Mouse (Mus musculus): ENCODE results near the gene Hhipl1. TPM values are rescaled to one million over a fixed set of nuclear protein-coding genes. Genes with fewer than 3 reads are reported as not detected.
A peak's percentile ranks its signal among the peaks of the same experiment; 100 is the strongest.

The Hhipl1 gene
- total and polyA plus RNA-seq, 2 experiments from 2014 or later: 1.5 to 5.2 TPM

GRCm38 (mm10) chr12:108273466-108274312 lies 32.4 kb upstream of the Hhipl1 start:
- H3K9ac ChIP-seq: peak overlapping the region; percentile 68
- H3K27ac ChIP-seq (ENCODE audit: low read depth, low read length): no peak overlapping the region
- peak overlapping the region; percentile 90 for H3K4me2 ChIP-seq (ENCODE audit: low read depth)
- 4% methylated on average over 21 of the region's 21 CpGs for WGBS
- TF ChIP-seq CTCF (IDR thresholded peaks at IDR 0.05; ENCODE audit: low read depth): no peak
- no peaks in the 10 kb centered on the region for H3K9me3 ChIP-seq (ENCODE audit: low read length)
- no peaks in the 10 kb centered on the region for H3K36me3 ChIP-seq (ENCODE audit: insufficient read depth)
- DNase-seq (no peak), ATAC-seq (no peak)
- H3K4me3 ChIP-seq (ENCODE audit: low read depth, low read length): peak overlapping the region; percentile 82
- no peaks in the 10 kb centered on the region for H3K27me3 ChIP-seq (ENCODE audit: insufficient read depth, low read length)
- H3K4me1 ChIP-seq (ENCODE audit: insufficient read depth): peaks cover 45% of the 10 kb centered on the region

- Histone ChIP-seq H3K4me2 (ENCODE audit: low read depth) (peak overlapping the region; percentile 90), H3K27ac (ENCODE audit: low read depth, low read length) (peak overlapping the region; percentile 94), H3K36me3 (ENCODE audit: insufficient read depth) (no peaks in the 10 kb centered on the region), H3K4me3 (ENCODE audit: low read depth, low read length) (peak overlapping the region; percentile 82), H3K4me1 (ENCODE audit: insufficient read depth) (peaks cover 45% of the 10 kb centered on the region), H3K27me3 (ENCODE audit: insufficient read depth, low read length) (no peaks in the 10 kb centered on the region), H3K9ac (peak overlapping the region; percentile 68), H3K9me3 (ENCODE audit: low read length) (no peaks in the 10 kb centered on the region)
- WGBS: under 1% methylated on average over 35 of the region's 35 CpGs
- TF ChIP-seq CTCF (IDR thresholded peaks at IDR 0.05; ENCODE audit: low read depth): no peak
- ATAC-seq: no peak
- DNase-seq: no peak
These were observed 31.8 kb upstream of the Hhipl1 start for GRCm38 (mm10) chr12:108274313-108274595.

- peak; percentile 37 for TF ChIP-seq CTCF (IDR thresholded peaks at IDR 0.05; ENCODE audit: low read depth)
- no peaks in the 10 kb centered on the region for H3K27me3 ChIP-seq (ENCODE audit: insufficient read depth, low read length)
- WGBS: 2% methylated on average over 91 of the region's 120 CpGs
- H3K4me3 ChIP-seq (ENCODE audit: low read depth, low read length): peak within 1 kb of the TSS; percentile 82
- H3K27ac ChIP-seq (ENCODE audit: low read depth, low read length): peak within 1 kb of the TSS; percentile 94
- DNase-seq: peak; percentile 74
- peaks cover 45% of the 10 kb centered on the region for H3K4me1 ChIP-seq (ENCODE audit: insufficient read depth)
- no peaks in the 10 kb centered on the region for H3K36me3 ChIP-seq (ENCODE audit: insufficient read depth)
- H3K9me3 ChIP-seq (ENCODE audit: low read length): no peaks in the 10 kb centered on the region
- peak within 1 kb of the TSS; percentile 91 for H3K4me2 ChIP-seq (ENCODE audit: low read depth)
- H3K9ac ChIP-seq: peak within 1 kb of the TSS; percentile 71
- peak; percentile 57 for ATAC-seq
These were observed 31.2 kb upstream of the Hhipl1 start, which contains the start of gene Ccdc85c for GRCm38 (mm10) chr12:108274661-108275507. TSS of gene Ccdc85c (minus strand) at chr12:108275425.

GRCm38 (mm10) chr12:108275508-108275890 lies 30.6 kb upstream of the Hhipl1 start:
- peak overlapping the region; percentile 71 for H3K9ac ChIP-seq
- peak overlapping the region; percentile 94 for H3K27ac ChIP-seq (ENCODE audit: low read depth, low read length)
- no peaks in the 10 kb centered on the region for H3K27me3 ChIP-seq (ENCODE audit: insufficient read depth, low read length)
- no peaks in the 10 kb centered on the region for H3K36me3 ChIP-seq (ENCODE audit: insufficient read depth)
- peak overlapping the region; percentile 91 for H3K4me2 ChIP-seq (ENCODE audit: low read depth)
- ATAC-seq: peak; percentile 91
- no peak for TF ChIP-seq CTCF (IDR thresholded peaks at IDR 0.05; ENCODE audit: low read depth)
- peak overlapping the region; percentile 82 for H3K4me3 ChIP-seq (ENCODE audit: low read depth, low read length)
- no peaks in the 10 kb centered on the region for H3K9me3 ChIP-seq (ENCODE audit: low read length)
- WGBS: under 1% methylated on average over 34 of the region's 37 CpGs
- DNase-seq: peak; percentile 99
- peaks cover 44% of the 10 kb centered on the region for H3K4me1 ChIP-seq (ENCODE audit: insufficient read depth)

GRCm38 (mm10) chr12:108275920-108276822 lies 29.9 kb upstream of the Hhipl1 start:
- peak overlapping the region; percentile 71 for H3K9ac ChIP-seq
- ATAC-seq (peak; percentile 16), DNase-seq (peak; percentile 83)
- TF ChIP-seq CTCF (IDR thresholded peaks at IDR 0.05; ENCODE audit: low read depth): no peak
- H3K36me3 ChIP-seq (ENCODE audit: insufficient read depth): no peaks in the 10 kb centered on the region
- peak overlapping the region; percentile 93 for H3K27ac ChIP-seq (ENCODE audit: low read depth, low read length)
- peak overlapping the region; percentile 91 for H3K4me2 ChIP-seq (ENCODE audit: low read depth)
- H3K4me1 ChIP-seq (ENCODE audit: insufficient read depth): peaks cover 38% of the 10 kb centered on the region
- H3K27me3 ChIP-seq (ENCODE audit: insufficient read depth, low read length): no peaks in the 10 kb centered on the region
- WGBS: 1% methylated on average over 46 of the region's 47 CpGs
- peak overlapping the region; percentile 82 for H3K4me3 ChIP-seq (ENCODE audit: low read depth, low read length)
- H3K9me3 ChIP-seq (ENCODE audit: low read length): no peaks in the 10 kb centered on the region

- H3K4me1 ChIP-seq (ENCODE audit: insufficient read depth): peaks cover 26% of the 10 kb centered on the region
- H3K9ac ChIP-seq: peak overlapping the region; percentile 33
- TF ChIP-seq CTCF (IDR thresholded peaks at IDR 0.05; ENCODE audit: low read depth): 0 out of 2 replicates have a peak, but pooled peaks have one; percentile 17
- H3K4me3 ChIP-seq (ENCODE audit: low read depth, low read length): peak overlapping the region; percentile 82
- H3K27ac ChIP-seq (ENCODE audit: low read depth, low read length): no peak overlapping the region
- 6% methylated on average over 12 of the region's 12 CpGs for WGBS
- DNase-seq: peak; percentile 52
- no peak for ATAC-seq
- no peaks in the 10 kb centered on the region for H3K9me3 ChIP-seq (ENCODE audit: low read length)
- H3K4me2 ChIP-seq (ENCODE audit: low read depth): peak overlapping the region; percentile 91
- no peaks in the 10 kb centered on the region for H3K36me3 ChIP-seq (ENCODE audit: insufficient read depth)
- H3K27me3 ChIP-seq (ENCODE audit: insufficient read depth, low read length): no peaks in the 10 kb centered on the region
These were observed 28.7 kb upstream of the Hhipl1 start for GRCm38 (mm10) chr12:108277341-108277841.
